Mouse (Mus musculus): ENCODE results near the gene 6430531B16Rik. TPM values are rescaled to one million over a fixed set of nuclear protein-coding genes. Genes with fewer than 3 reads are reported as not detected.

The 6430531B16Rik gene
- polyA plus RNA-seq, 1 experiment: 114 TPM

DNA sequence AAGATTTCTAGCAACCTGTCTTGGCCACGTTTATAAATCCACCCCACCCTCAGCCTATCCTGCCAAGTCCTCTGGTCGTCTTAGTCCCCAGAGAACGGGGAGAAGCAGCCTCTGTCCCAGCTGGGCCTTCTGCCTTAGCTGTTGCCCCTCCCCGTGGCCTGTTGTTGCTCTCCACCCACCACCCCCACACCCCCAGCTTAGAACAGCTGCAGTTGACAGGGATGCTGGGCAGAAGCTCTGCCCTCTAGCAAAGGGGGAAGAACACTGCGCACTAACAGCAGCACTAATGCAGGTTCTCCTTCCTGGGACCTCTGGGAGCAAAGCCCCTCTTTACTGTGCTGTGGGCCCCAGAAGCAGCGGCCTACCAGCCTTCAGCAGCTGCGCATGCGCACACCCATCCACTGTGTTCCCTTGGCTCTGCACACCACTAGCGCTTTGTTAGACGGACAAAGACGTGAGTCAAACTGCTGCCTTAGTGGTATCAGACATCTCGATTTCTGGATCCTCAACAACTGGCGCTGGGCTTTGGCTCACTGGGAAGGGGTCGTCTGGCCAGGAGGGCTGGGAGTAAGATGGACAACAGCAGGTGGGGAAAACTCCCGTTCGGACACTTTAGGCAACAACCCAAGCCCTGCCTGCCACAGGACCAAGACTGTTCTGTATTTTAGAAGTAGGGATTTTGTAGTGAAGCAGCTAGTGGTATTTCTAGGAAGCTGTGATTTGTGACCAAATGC, 37.9 kb downstream of the 6430531B16Rik start:
- no peaks in the 10 kb centered on the region for H3K36me3 ChIP-seq (ENCODE audit: control insufficient read depth, insufficient read depth, low read length)
- peaks cover 7% of the 10 kb centered on the region; the same call in 1 of the 2 replicates for H3K27me3 ChIP-seq (ENCODE audit: control insufficient read depth, insufficient read depth, low read length)
- no peak overlapping the region for H3K27ac ChIP-seq (ENCODE audit: control insufficient read depth, insufficient read depth, low read depth, low read length)
- H3K4me3 ChIP-seq (ENCODE audit: control insufficient read depth, low read depth, low read length): no peak overlapping the region
- peaks cover 23% of the 10 kb centered on the region for H3K4me1 ChIP-seq (ENCODE audit: control insufficient read depth, insufficient read depth, low read length)
- no peak for TF ChIP-seq CTCF (IDR thresholded peaks at IDR 0.05; ENCODE audit: control insufficient read depth, insufficient read depth, insufficient replicate concordance, low read depth, low read length)
- TF ChIP-seq POLR2A (IDR thresholded peaks at IDR 0.05; ENCODE audit: control insufficient read depth, low read depth, low read length): no peak

DNA sequence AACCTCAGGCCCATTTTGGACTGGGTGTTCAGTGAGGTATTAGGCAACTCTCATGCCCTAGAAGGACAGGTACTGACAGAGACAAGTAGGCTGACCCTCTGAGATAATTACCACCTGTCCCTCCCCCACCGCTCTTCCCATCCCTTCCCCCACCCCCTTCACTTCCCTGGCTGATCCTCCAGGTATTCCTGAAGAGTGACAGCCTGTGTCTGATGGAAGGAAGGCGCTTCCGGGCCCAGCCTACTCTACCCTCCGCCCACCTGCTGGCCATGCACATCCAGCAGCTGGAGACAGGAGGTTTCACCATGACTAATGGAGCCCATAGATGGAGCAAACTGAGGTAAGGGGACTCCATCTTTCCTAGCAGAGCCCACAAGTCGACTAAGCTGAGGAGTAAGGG, 40.7 kb downstream of the 6430531B16Rik start:
- Histone ChIP-seq H3K27me3 (ENCODE audit: control insufficient read depth, insufficient read depth, low read length) (no peaks in the 10 kb centered on the region), H3K27ac (ENCODE audit: control insufficient read depth, insufficient read depth, low read depth, low read length) (no peak overlapping the region), H3K4me1 (ENCODE audit: control insufficient read depth, insufficient read depth, low read length) (peaks cover 3% of the 10 kb centered on the region; the same call in 1 of the 2 replicates), H3K4me3 (ENCODE audit: control insufficient read depth, low read depth, low read length) (no peak overlapping the region), H3K36me3 (ENCODE audit: control insufficient read depth, insufficient read depth, low read length) (no peaks in the 10 kb centered on the region)
- TF ChIP-seq CTCF (IDR thresholded peaks at IDR 0.05; ENCODE audit: control insufficient read depth, insufficient read depth, insufficient replicate concordance, low read depth, low read length) (no peak), POLR2A (IDR thresholded peaks at IDR 0.05; ENCODE audit: control insufficient read depth, low read depth, low read length) (no peak)

DNA sequence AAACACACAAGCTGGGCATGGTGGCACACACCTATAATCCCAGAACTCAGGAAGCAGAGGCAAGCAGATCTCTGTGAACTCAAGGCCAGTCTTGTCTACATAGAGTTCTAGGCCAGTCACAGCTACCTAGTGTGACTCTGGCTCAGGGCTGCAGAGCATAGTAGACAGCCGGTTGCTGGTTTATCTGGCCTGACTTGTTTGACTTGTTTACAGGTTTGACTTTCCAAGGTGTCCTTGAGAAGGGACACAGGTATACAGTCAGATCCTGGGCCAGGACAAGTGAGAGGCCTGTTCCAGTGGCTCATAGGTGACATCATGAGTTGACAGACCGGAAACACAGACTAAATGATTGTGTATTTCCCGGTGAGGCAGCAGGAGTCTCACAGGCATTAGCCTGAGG, 41.4 kb downstream of the 6430531B16Rik start:
- Histone ChIP-seq H3K4me3 (ENCODE audit: control insufficient read depth, low read depth, low read length) (no peak overlapping the region), H3K27me3 (ENCODE audit: control insufficient read depth, insufficient read depth, low read length) (no peaks in the 10 kb centered on the region), H3K36me3 (ENCODE audit: control insufficient read depth, insufficient read depth, low read length) (no peaks in the 10 kb centered on the region), H3K27ac (ENCODE audit: control insufficient read depth, insufficient read depth, low read depth, low read length) (no peak overlapping the region), H3K4me1 (ENCODE audit: control insufficient read depth, insufficient read depth, low read length) (peaks cover 3% of the 10 kb centered on the region; the same call in 1 of the 2 replicates)
- TF ChIP-seq POLR2A (IDR thresholded peaks at IDR 0.05; ENCODE audit: control insufficient read depth, low read depth, low read length) (no peak), CTCF (IDR thresholded peaks at IDR 0.05; ENCODE audit: control insufficient read depth, insufficient read depth, insufficient replicate concordance, low read depth, low read length) (no peak)

DNA sequence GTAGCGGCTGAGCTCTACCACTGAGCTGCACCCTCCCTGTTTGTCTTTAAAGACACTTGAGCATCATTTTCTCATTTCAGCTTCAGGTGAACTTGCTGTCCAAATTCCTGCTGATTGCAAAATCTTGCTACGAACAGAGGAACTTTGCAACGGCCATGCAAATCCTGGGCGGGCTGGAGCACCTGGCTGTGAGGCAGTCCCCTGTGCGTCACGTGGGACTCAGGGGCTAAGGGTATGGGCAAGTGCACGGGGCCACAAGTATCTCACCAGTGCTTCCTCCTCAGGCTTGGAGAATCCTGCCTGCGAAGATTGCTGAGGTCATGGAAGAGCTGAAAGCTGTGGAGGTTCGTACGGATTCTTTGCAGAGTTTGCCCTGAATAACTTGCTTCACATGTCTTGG, 41.9 kb downstream of the 6430531B16Rik start:
- H3K27ac ChIP-seq (ENCODE audit: control insufficient read depth, insufficient read depth, low read depth, low read length): no peak overlapping the region
- no peak for TF ChIP-seq CTCF (IDR thresholded peaks at IDR 0.05; ENCODE audit: control insufficient read depth, insufficient read depth, insufficient replicate concordance, low read depth, low read length)
- no peak for TF ChIP-seq POLR2A (IDR thresholded peaks at IDR 0.05; ENCODE audit: control insufficient read depth, low read depth, low read length)
- peaks cover 3% of the 10 kb centered on the region; the same call in 1 of the 2 replicates for H3K4me1 ChIP-seq (ENCODE audit: control insufficient read depth, insufficient read depth, low read length)
- no peaks in the 10 kb centered on the region for H3K27me3 ChIP-seq (ENCODE audit: control insufficient read depth, insufficient read depth, low read length)
- H3K36me3 ChIP-seq (ENCODE audit: control insufficient read depth, insufficient read depth, low read length): no peaks in the 10 kb centered on the region
- H3K4me3 ChIP-seq (ENCODE audit: control insufficient read depth, low read depth, low read length): no peak overlapping the region

DNA sequence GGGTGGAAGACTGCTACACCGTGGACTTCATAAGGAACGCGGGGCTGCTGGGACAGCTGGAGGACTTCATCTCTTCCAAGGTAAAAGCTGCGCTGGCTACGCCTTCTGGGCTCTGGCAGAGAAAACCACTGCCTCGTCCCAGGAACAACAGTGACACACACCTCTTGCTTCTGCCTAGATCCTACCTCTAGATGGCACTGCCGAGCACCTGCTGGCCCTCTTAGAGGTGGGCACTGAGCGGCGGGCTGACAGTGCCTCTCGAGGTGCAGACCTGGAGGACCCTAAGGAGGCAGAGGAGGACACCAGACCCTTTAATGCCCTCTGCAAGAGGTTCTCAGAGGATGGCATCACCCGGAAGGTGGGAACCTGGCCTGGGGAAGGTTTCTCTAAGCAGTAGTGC, 47.8 kb downstream of the 6430531B16Rik start:
- Histone ChIP-seq H3K36me3 (ENCODE audit: control insufficient read depth, insufficient read depth, low read length) (no peaks in the 10 kb centered on the region), H3K4me3 (ENCODE audit: control insufficient read depth, low read depth, low read length) (no peak overlapping the region), H3K27ac (ENCODE audit: control insufficient read depth, insufficient read depth, low read depth, low read length) (no peak overlapping the region), H3K27me3 (ENCODE audit: control insufficient read depth, insufficient read depth, low read length) (no peaks in the 10 kb centered on the region), H3K4me1 (ENCODE audit: control insufficient read depth, insufficient read depth, low read length) (no peaks in the 10 kb centered on the region)
- no peak for TF ChIP-seq POLR2A (IDR thresholded peaks at IDR 0.05; ENCODE audit: control insufficient read depth, low read depth, low read length)
- peak; percentile 46; the same call in 1 of the 2 replicates for TF ChIP-seq CTCF (IDR thresholded peaks at IDR 0.05; ENCODE audit: control insufficient read depth, insufficient read depth, insufficient replicate concordance, low read depth, low read length)

Other genes with a start within 250 kb of the 6430531B16Rik start
- gene Adgra1, start 144.6 kb downstream of the 6430531B16Rik start, polyA plus RNA-seq (2012; rRNA removed): 0.43 and 0.48 TPM in 2 replicates
- 3.6 and 3.9 TPM in 2 replicates for gene Kndc1, start 84.1 kb downstream of the 6430531B16Rik start, polyA plus RNA-seq (2012; rRNA removed)
- 1.5 and 2.1 TPM in 2 replicates for gene Utf1, start 35.0 kb downstream of the 6430531B16Rik start, polyA plus RNA-seq (2012; rRNA removed)
- gene Adam8, start 13.8 kb upstream of the 6430531B16Rik start, polyA plus RNA-seq (2012; rRNA removed): 6.9 and 7.0 TPM in 2 replicates
- gene Zfp511, start 57.6 kb upstream of the 6430531B16Rik start, polyA plus RNA-seq (2012; rRNA removed): 57.7 and 58.9 TPM in 2 replicates
- gene Tubgcp2, start 57.9 kb upstream of the 6430531B16Rik start, polyA plus RNA-seq (2012; rRNA removed): 60.3 and 67.5 TPM in 2 replicates
- 0.12 TPM in 1 of 2 replicates, not detected in the other for gene Msx3, start 70.3 kb upstream of the 6430531B16Rik start, polyA plus RNA-seq (2012; rRNA removed)
- gene Caly, start 103.8 kb upstream of the 6430531B16Rik start, polyA plus RNA-seq (2012; rRNA removed): 3.7 and 4.6 TPM in 2 replicates
- gene Prap1, start 114.6 kb upstream of the 6430531B16Rik start, polyA plus RNA-seq (2012; rRNA removed): 0.73 and 1.4 TPM in 2 replicates
- gene Fuom, start 123.7 kb upstream of the 6430531B16Rik start, polyA plus RNA-seq (2012; rRNA removed): 2.1 and 2.7 TPM in 2 replicates
- gene Paox, start 137.0 kb upstream of the 6430531B16Rik start, polyA plus RNA-seq (2012; rRNA removed): 3.0 and 4.2 TPM in 2 replicates
- 22.0 and 24.2 TPM in 2 replicates for gene Echs1, start 137.7 kb upstream of the 6430531B16Rik start, polyA plus RNA-seq (2012; rRNA removed)
- gene Mtg1, start 158.8 kb upstream of the 6430531B16Rik start, polyA plus RNA-seq (2012; rRNA removed): 10.7 and 11.3 TPM in 2 replicates
- gene Sprn, start 176.1 kb upstream of the 6430531B16Rik start, polyA plus RNA-seq (2012; rRNA removed): 0.13 and 0.30 TPM in 2 replicates
- gene Olfr522, start 186.0 kb upstream of the 6430531B16Rik start, polyA plus RNA-seq (2012; rRNA removed): not detected in 2 replicates
- not detected in 2 replicates for gene Olfr523, start 194.5 kb upstream of the 6430531B16Rik start, polyA plus RNA-seq (2012; rRNA removed)
- not detected in 2 replicates for gene Olfr524, start 227.2 kb upstream of the 6430531B16Rik start, polyA plus RNA-seq (2012; rRNA removed)
- gene Cd163l1, start 239.5 kb upstream of the 6430531B16Rik start, polyA plus RNA-seq (2012; rRNA removed): 0.02 and 0.28 TPM in 2 replicates